Mouse (Mus musculus): ENCODE measurements around the gene 5730480H06Rik.

Gene 5730480H06Rik

DNA sequence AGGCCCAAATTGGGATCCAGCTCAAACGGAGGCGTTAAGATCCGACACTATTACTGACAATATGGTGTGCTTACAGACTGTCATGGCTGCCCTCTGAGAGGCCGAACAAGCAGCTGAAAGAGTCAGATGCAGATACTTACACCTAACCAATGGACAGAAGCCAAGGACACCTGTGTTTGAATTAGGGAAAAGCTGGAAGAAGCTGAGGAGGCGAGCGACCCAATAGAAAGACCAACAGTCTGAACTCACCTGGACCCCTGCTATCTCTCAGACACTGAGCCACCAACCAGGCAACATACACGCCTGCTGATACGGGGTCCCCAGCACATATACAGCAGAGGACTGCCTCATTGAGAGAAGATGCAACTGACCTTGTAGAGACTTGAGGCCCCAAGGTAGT lies at the start of gene 5730480H06Rik:
TSS of gene 5730480H06Rik (plus strand) at position 301 of the 400 bp plus-strand sequence.
- in situ Hi-C loops (cut with MboI, MseI) = no loop called here

DNA sequence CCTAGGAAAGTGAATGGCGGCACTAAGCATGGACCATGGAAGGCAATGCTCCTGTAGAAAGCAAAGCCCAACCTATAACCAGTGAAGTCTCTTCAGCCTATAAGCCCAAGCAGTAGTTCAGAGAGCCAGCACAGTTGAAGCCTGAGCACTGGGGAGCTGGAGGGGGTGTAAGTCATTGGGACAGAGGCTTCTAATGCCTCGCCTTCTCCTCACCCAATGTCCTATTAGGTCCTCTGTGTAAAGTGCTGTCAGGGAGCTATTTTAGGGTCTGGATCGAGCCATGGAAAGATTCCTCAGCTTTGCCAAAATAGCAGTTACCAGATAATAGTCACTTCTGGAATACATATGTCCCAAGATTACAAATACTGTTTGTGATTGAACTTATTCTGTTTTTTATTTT lies 26.6 kb upstream of the 5730480H06Rik start:
- in situ Hi-C loops (cut with MboI, MseI) = no loop called here

DNA sequence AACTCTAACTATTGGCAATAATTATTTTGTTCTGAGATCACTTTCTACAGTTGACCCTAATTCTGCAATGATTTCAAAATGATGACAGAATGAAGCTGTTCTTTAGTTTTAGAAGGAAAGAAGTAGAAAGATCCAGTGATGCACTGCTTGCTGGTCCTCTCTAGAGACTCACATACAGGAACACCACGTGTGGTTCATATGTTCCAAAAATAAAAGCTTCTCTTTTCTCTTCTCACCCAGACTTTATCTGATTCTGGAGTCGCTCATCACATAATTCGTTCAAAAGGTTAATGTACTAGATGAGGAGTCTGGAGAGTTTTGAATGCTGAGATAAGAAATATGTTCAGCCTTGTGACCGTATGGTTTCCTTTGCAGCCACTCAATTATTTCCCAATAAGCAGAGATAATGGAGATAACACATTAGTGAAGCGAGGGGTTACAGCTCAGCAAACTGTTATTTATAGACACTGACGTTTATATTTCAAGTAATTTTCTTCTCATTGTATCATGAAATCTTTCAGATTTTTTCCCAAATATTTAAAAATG lies 12.6 kb upstream of the 5730480H06Rik start:
- in situ Hi-C loops (cut with MboI, MseI) = no loop called here

DNA sequence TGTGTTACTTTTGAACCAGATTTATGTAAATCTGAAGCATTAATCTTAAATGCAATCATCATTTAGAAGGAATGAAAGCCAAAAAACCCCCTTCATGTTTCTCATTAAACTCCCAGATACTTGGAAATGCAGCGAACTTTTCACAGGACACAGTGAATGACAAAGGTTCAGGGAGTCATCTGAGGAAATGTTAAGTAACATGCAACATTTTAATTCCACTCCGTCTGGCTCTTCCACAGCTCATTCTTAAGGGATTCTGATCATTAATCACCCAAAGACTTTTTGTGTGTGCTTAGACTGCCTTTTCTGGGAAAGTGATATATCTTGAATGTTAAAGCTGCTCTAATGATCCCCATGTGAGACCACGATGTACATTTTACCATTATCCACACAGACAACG lies 7.2 kb upstream of the 5730480H06Rik start:
- in situ Hi-C loops (cut with MboI, MseI) = no loop called here

DNA sequence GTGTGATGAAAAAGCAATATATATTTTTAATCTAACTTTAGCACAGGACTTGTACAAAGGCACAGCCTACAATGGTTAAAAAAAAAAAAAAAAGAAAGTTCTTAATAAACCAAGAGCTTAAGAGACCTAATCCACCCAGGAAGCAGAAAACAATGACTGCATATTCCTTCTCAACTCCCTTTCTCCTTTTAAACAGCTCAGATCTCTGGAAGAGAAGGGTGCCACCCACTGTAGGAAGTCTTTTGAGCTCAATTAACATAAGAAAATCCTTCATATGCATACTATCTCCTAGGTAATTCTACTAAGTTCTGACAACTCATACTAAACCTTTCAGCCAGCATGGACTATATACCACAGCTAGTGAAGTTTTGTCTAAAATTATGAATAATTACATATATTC lies 1.5 kb upstream of the 5730480H06Rik start:
- in situ Hi-C loops (cut with MboI, MseI) = no loop called here

DNA sequence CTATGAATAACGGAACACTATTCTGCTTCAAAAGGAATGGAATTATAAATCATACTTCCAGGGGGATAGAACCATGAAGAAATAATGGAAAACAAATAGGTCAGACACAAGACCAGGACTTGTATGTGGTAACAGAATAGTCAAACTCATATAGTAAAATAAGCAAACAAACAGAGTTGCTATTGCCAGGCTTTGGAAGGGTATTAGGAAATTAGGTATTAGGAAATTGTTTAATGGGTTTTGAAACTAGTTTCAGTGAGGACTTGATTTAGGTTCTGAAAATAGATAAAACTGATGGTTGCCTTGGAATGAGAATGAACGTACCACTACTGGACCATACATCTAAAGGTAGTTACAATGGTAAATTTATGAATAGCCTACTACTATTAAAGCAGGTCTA lies 2.0 kb downstream of the 5730480H06Rik start:
- in situ Hi-C loops (cut with MboI, MseI) = no loop called here

DNA sequence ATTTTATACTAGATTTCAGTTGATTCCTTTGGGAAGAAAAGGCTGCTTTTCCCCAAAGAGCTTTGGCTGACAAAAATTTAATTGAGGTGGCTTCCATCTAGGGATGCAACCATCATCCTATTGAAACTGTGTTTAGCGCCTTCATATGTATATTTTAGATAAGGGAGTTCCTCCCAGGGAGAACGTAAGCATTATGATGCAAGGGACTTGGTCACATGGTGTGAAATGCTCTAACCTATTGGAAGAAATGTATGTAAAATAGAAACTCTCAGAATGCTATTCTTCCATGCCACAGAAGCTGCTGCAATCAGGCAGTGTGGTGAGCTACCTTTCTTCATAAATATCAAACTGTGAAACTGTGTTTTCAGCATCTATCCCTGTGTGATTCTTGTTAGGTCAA lies 3.1 kb downstream of the 5730480H06Rik start:
- in situ Hi-C loops (cut with MboI, MseI) = no loop called here

DNA sequence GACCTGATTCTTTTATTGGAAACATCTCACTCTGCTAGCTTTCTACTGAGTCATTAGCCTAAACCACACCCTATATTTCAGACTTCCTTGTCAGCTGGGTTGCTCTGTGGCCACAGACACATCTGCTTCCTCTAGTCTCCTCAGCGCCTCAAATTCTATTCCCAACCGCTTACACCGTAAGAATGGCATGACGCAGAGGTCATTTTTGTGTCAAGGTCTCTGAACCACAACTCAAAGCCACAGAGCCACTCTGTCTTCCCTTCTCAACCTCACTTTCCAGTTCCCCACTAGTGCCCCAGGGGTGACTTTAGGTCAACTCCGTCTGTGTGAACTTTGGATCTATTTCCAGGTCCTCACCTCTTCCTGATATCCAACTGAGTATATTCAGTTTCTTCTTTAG lies 3.7 kb downstream of the 5730480H06Rik start:
- in situ Hi-C loops (cut with MboI, MseI) = no loop called here

DNA sequence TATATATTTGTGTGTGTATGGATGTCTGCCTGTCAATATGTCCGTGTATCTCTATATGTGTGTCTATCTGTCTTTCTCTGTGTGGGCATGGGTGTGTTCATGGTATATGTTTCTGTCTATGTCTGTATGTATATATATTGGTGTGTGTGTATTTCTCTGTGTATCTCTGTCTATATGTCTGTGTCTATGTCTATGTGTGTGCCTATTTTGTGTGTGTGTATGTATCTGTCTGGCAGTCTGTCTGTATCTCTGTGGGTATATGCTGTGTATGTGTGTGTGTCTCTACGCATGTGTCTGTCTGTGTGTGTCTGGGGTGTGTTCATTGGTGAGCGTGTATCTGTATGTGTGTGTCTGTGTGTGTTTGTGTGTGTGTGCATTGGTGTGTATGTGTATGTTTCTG lies 5.7 kb downstream of the 5730480H06Rik start:
- in situ Hi-C loops (cut with MboI, MseI) = no loop called here

DNA sequence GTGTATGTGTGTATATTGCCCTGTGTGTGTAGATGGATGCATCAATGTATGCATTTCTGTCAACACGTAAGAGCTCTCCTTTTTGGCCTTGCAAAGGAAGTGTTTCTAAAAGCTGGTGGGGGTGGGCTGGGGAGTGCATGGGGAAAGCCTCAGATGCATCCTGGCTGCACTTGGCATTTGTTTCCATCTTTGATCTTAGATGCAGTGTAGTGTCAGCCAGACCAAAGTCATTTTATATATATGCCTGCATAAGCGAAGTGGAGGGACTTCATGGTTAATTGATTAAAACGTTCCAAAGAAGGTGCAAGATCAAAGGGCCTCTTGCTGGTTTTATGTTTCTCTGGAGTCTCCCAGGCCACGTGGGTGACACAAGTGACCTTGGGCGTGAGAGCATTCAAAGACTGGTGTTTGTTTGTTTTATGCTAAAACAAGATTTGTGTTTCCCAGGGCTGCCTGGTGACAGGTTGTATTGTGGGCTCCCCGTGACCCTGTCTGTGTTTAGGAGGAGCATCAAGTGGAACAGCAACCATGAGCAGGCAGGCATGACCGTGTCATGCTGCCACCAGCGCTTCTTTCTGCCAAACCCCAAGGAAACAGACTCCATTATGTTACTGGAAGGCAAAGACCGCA lies 6.2 kb downstream of the 5730480H06Rik start:
- in situ Hi-C loops (cut with MboI, MseI) = no loop called here

DNA sequence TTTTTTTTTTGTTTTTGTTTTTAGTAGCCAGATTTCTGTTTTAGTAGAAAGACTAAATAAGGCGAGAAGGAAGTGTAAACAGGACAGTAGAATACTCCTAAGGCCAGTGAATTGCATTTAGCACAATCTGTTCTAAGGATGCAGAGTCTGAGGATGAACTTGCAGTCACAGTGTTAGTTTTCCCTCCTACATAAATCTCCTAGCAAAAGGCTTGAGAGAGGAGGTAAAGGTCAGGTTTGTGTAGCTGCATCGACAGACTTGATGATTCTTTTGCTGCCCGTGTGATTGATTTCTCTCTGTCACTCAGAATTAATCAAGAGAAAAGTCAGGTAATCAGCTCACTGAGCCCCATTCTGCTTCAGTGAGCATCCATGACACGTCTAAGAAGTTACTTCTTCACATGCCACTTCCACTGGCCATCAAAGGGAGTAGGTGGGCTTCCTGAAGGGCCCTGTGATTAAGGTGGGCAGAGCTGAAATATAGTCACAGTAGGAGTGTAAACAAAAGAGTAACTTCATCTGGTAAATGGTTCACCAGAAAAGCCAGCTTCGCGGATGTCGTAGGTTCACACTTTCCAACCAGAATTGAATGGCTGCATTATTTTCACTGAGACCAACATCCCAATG lies 13.2 kb downstream of the 5730480H06Rik start:
- in situ Hi-C loops (cut with MboI, MseI) = no loop called here

DNA sequence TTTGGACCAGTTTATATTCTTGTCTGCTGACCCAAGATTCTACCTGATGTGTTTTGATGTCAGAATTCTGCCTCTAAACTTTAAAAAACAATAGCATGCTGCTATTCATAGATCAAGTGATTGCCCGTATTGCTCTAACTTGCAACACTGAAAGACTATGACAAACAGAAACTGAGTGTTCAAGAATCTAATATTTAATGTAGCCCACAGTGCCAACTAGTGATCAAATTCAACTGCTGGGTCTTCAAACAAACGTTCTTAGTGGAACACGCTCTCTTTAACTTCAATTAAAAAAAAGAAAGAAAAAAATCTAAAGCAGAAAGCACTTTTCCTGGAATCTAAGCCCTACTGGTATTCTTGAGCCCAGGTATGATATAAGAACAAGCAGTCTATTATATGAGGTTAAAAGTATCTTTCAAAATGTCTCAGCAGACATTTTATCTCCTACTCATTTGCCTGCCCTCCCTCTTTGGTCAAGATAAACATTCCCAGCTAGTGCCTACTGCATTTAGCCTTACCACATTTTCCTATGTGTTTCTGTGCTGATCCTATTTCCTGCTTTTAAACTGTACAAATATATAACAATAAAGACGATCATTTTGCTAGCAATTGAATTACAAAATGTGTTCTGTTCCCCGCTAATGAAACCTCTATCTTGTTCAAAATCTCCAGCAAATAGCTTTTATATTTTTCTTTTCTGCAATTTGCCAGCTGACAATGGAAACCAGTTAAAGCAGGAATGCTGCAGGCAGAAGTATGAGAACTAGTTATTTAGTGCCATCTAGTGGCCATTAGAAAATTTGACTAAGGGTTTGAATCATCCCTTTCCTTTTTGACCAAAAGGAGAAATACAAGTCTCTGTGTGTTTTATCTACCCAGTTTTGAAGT lies 17.6 kb downstream of the 5730480H06Rik start:
- in situ Hi-C loops (cut with MboI, MseI) = no loop called here

DNA sequence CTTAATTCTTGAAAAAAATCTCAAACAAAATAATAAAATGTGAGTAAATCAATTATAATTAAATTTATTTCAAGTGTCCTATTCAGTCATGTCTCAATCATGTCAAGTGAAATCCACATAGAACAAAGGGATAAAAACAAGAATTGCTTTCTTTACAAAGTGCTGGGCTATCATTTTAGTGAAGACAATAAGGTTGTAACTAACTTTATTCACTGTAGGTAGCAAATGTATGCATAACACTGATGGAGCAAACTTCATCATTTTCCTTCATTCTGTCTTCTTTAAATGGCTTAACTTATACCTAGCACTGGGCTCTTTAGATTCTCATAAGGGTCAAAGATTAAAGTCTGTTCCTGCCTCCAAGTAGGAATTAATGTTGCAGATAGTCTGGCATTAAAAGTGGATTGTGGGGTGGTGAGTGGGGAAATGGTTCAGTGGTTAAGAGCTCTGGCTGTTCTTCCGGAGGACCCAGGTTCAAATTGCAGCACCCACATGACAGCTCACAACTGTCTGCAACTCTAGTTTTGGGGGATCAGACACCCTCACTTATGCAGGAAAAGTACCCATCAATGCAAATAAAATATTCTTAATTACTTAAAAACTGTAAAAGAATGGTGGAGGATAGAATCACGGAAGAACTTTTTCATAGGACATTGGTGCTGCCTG lies 18.4 kb downstream of the 5730480H06Rik start:
- in situ Hi-C loops (cut with MboI, MseI) = no loop called here

DNA sequence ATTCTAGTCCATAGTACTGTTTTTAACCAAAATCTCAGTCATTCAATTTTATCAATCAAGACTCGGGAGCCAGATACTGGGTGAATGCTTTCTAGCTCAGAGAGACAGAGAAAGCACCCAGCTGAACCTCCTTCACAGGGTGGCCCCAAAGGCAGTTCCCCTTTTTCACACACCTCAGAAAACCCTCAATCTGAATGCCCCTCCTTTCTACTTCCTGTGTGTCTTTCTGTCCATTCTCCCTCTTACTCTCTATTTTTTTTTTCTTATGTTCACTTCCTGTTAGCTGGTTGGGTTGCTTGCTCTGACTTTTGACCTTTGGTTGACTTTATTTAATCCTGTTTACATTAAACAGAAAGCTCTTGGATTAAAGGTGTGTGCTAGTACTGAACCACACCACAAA lies 21.6 kb downstream of the 5730480H06Rik start:
- in situ Hi-C loops (cut with MboI, MseI) = no loop called here

DNA sequence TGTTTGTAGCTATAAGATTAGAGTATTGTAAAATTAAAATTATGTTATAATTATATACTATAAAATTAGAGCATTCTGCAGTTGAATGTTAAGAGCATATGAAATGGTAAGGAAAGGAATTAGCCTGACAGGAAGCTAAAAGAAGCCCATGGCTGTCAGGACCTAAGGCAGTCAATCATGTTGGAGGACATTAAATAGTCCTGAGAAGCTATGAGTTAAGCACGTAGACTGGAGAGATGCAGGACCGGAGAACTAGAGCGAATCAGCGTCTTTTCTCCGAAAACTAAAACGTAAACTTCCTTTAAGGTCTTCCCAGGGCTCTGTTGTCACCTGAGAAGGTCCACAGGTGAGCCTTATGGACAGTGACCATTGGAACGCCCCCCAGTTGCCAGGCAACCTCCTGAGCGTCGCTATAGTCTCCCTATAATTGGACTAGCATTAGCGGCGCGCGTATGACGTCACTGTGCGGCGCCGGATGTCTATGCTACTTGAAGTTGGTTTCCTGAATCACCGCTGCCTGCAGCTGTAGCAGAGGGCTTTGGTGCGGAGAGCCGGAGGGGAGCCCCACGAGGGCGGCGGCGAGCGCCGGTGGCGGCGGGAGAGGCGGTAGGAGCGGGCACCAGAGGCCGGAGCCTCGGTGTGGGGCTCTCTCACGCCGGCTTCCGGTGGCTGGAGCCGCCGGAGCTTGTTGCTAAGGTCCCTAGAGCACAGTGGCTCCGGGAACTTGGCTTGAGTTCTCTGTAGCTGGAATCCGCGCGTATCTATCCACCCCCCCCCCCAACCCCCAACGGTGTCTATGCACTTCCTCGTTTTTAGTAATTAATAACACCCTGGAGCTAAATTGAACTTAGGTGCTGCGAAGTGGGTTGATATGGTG lies 44.4 kb downstream of the 5730480H06Rik start:
- in situ Hi-C loops (cut with MboI, MseI) = no loop called here

DNA sequence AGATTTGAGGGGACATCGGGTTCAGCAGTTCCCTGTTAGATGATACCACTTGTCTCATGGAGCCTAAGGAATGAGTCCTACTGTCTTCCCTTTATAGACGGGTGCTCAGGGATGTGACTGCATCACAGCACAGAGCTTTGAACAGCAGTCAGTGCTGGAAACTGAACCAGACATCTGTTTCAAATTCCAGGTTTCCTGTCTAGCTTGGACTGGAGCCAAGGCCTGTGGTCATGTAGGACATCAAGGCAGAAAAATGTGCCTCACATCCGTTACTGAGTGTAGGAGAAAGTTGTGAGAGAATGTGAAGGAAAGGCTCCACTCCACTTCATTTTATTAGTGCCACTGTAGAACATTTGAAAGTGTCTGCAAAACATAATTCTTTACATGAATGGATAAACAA lies 74.7 kb downstream of the 5730480H06Rik start:
- in situ Hi-C loops (cut with MboI, MseI) = no loop called here

DNA sequence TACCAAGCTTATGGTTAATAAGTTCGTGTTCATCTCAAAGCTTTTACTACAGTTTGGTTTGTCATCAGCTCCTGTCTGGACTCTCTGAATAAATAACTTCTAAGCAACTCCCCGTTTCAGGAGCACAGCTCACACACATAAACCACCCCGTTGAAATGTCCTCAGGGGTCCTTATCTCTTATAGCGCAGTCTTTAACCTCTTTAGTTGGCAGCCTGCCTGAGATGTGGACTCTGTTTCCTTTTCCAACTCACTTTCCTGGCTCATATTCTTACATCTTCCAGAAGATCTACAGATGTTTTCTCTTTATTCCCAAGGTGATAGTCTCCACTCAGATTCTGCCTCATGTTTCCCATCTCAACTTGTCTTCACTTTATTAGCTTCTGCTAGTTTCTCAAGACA lies 80.5 kb downstream of the 5730480H06Rik start:
- in situ Hi-C loops (cut with MboI, MseI) = no loop called here

DNA sequence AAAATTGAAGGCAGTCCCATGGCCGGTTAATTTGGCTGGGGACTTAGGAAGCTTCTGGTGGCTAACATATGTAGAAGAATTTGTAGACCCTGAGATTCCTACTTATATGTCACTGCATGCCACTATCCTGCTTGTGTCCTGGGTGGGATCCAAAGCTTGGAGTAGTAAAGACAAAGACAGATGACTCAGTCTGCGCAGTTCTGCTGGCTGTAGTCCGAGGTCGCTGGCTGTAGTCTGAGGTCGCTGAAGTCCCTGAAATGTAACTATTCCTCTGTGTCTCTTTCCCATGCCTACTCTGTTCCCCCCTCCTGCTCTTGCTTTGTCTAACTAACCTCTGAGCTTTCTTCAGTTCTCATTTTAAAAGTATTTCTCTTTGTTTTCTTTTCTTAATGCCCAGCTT lies 82.6 kb downstream of the 5730480H06Rik start:
- in situ Hi-C loops (cut with MboI, MseI) = no loop called here

DNA sequence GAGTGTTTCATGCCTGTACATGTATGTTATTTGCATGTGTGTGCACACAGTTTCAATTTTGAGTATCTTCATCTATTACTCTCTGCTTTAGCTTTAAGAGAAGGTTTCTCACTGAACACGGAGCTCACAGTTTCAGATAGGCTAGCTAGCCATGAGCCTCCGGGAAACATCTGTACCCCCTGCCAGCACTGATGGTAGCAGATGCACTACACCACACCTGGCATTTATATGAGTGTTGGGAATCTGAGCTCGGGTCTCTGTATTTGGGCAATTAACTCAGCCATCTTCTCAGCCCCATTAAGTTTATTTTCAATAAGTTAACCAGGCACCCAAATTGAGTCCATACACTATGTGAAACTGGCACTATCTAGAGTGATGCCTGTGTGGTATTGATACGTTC lies 83.7 kb downstream of the 5730480H06Rik start:
- in situ Hi-C loops (cut with MboI, MseI) = no loop called here

DNA sequence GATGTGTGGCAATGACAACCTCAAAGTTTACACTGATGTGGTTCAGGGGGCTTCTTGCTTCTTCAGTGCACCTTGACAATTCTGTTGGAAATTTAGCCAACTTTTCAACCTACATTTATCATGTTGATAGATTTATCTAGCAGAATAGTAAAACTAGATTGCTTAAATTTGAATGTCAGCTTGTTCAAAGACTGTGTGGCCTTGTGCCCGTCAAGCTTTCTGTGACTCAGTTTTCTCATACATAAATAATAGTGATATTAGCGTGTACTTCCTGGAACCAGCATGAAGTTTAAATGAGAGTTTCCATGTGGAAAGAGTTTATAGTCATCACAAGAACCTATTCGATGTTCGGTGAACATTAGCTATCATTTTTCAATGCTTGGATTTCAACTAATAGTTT lies 84.5 kb downstream of the 5730480H06Rik start:
- in situ Hi-C loops (cut with MboI, MseI) = no loop called here

DNA sequence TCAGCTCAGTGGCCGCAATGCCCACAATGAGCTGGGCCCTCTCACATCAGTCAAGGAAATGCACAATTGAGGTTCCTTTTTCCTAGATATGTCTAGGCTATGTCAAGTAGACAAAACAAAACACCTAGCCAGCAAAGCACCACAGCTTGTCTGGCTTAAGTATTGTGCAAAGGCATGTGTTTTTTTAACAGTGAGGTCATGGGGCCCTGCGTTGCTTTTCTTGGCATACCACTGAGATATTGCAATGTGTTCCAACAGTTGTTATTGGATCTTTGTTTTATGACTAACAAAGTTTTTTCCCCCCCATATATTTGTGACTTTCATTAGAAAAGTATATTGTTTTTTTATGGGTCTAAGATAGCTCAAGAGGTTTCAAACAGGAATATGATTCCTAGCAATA lies 92.0 kb downstream of the 5730480H06Rik start:
- in situ Hi-C loops (cut with MboI, MseI) = loop anchor here (10.0 kb wide), 1 partner anchor 1355 kb away; no protein-coding TSS in a partner anchor

Measured in T-helper 2 cell (primary cell).